Comparison of ENCODE assay signal across 27 mouse cellular contexts in genomic region chr1:24267022-24267421, GRCm38 (mm10).
DNase-seq lines count a peak whose midpoint lies in the region; ATAC-seq and TF ChIP-seq lines count a peak whose summit lies in the region.
"Had no signal": no experiment of that assay in that cellular context is flagged by ENCODE, and none has a peak within 500 bp of the region (broad histone marks: within the 10 kb centered on the region; RNA-seq: fewer than 3 reads in every experiment).

No protein-coding gene starts in this region.

- DNase-seq in embryo, embryonic 10 days (ENCODE audit: low spot score), result peak; percentile 19
- no peak for DNase-seq in embryo, embryonic 11 days
- no peak for DNase-seq in midbrain, embryonic 11.5 days (ENCODE audit: low spot score, missing footprints)
- peak; percentile 25 for DNase-seq in brain, embryonic 14.5 days (ENCODE audit: low read depth)
- DNase-seq: adrenal gland, adult 8-10 months; adrenal gland, postnatal 14 days; adrenal gland, postnatal 36 days; B cell, adult 2 months; cerebellum, adult 11 months; cerebellum, adult 18-20 months; cerebellum, adult 8-10 months; cerebellum, adult 9-11 months; cerebellum, postnatal 14 days; cerebellum, postnatal 36 days had no signal

- no peaks in the 10 kb centered on the region for H3K9me3 ChIP-seq in midbrain, embryonic 11.5 days (ENCODE audit: control insufficient read depth, low read length)
- no peaks in the 10 kb centered on the region for H3K9me3 ChIP-seq in midbrain, embryonic 16.5 days (replicated peaks; ENCODE audit: control insufficient read depth, low read length, poor library complexity, severe bottlenecking)
- H3K9me3 ChIP-seq: embryonic facial prominence, embryonic 13.5 days; embryonic facial prominence, embryonic 15.5 days; forebrain, embryonic 10.5 days; forebrain, embryonic 12.5 days; G1E had no signal

- H3K4me3 ChIP-seq in midbrain, embryonic 11.5 days (ENCODE audit: low read depth, low read length), result no peak overlapping the region
- no peak overlapping the region for H3K4me3 ChIP-seq in midbrain, embryonic 16.5 days (ENCODE audit: low read depth, low read length)
- H3K4me3 ChIP-seq: embryonic facial prominence, embryonic 13.5 days; embryonic facial prominence, embryonic 15.5 days; erythroblast, embryonic 14.5 days; forebrain, embryonic 10.5 days; forebrain, embryonic 12.5 days had no signal

- H3K4me1 ChIP-seq in midbrain, embryonic 11.5 days (ENCODE audit: control insufficient read depth, insufficient read depth, low read length), result peaks cover 2% of the 10 kb centered on the region; the same call in 1 of the 2 replicates
- no peaks in the 10 kb centered on the region for H3K4me1 ChIP-seq in midbrain, embryonic 16.5 days (ENCODE audit: control insufficient read depth, insufficient read depth, low read length)
- H3K4me1 ChIP-seq: embryonic facial prominence, embryonic 13.5 days; embryonic facial prominence, embryonic 15.5 days had no signal

- no peak overlapping the region for H3K27ac ChIP-seq in midbrain, embryonic 11.5 days (ENCODE audit: low read depth, low read length)
- no peak overlapping the region for H3K27ac ChIP-seq in midbrain, embryonic 16.5 days (ENCODE audit: low read length)
- H3K27ac ChIP-seq: embryonic facial prominence, embryonic 13.5 days; embryonic facial prominence, embryonic 15.5 days; forebrain, embryonic 10.5 days; forebrain, embryonic 12.5 days had no signal

- ATAC-seq in midbrain, embryonic 11.5 days (ENCODE audit: low FRiP score), result peak; percentile 70; the same call in 1 of the 2 replicates
- ATAC-seq in midbrain, embryonic 16.5 days, result no peak
- ATAC-seq: activated CD4-positive, CD25-positive, alpha-beta regulatory T cell, adult 4 months; CD4-positive, CD25-positive, alpha-beta regulatory T cell, adult 4 months; forebrain, embryonic 14.5 days; forebrain, embryonic 16.5 days; Patski had no signal

- H3K27me3 ChIP-seq in midbrain, embryonic 11.5 days (ENCODE audit: control insufficient read depth, insufficient read depth, low read length), result no peaks in the 10 kb centered on the region
- H3K27me3 ChIP-seq in midbrain, embryonic 16.5 days (ENCODE audit: control insufficient read depth, insufficient read depth, low read depth, low read length), result no peaks in the 10 kb centered on the region
- H3K27me3 ChIP-seq: CH12.LX; embryonic facial prominence, embryonic 13.5 days; embryonic facial prominence, embryonic 15.5 days had no signal

- WGBS in midbrain, embryonic 11.5 days, result 27% methylated on average over 3 of the region's 3 CpGs
- WGBS in midbrain, embryonic 16.5 days, result 9% methylated on average over 3 of the region's 3 CpGs

- peak overlapping the region; percentile 5; the same call in 1 of the 2 replicates for H3K4me2 ChIP-seq in midbrain, embryonic 11.5 days
- no peak overlapping the region for H3K4me2 ChIP-seq in midbrain, embryonic 16.5 days (ENCODE audit: low read length)
- H3K4me2 ChIP-seq: embryonic facial prominence, embryonic 13.5 days; embryonic facial prominence, embryonic 15.5 days; forebrain, embryonic 12.5 days had no signal

- H3K36me3 ChIP-seq in midbrain, embryonic 11.5 days (ENCODE audit: control insufficient read depth, insufficient read depth, low read length), result no peaks in the 10 kb centered on the region
- H3K36me3 ChIP-seq in midbrain, embryonic 16.5 days (ENCODE audit: control insufficient read depth, insufficient read depth, low read length), result no peaks in the 10 kb centered on the region
- H3K36me3 ChIP-seq: embryonic facial prominence, embryonic 13.5 days; embryonic facial prominence, embryonic 15.5 days; forebrain, embryonic 10.5 days; forebrain, embryonic 12.5 days; G1E had no signal

- TF ChIP-seq CTCF in brain, embryonic 14.5 days (IDR thresholded peaks at IDR 0.05; ENCODE audit: borderline replicate concordance, extremely low read depth, insufficient read depth, insufficient read length), result no peak

- TF ChIP-seq POLR2A in brain, embryonic 14.5 days (IDR thresholded peaks at IDR 0.05; ENCODE audit: borderline replicate concordance, extremely low read depth, insufficient read depth, insufficient read length, poor library complexity, severe bottlenecking), result no peak

- H3K9ac ChIP-seq in midbrain, embryonic 11.5 days (ENCODE audit: low read length), result no peak overlapping the region
- H3K9ac ChIP-seq in midbrain, embryonic 16.5 days (ENCODE audit: low read depth, low read length), result no peak overlapping the region
- H3K9ac ChIP-seq: embryonic facial prominence, embryonic 13.5 days; embryonic facial prominence, embryonic 15.5 days; forebrain, embryonic 12.5 days had no signal

Comparison
In these comparisons a context has a peak if more than half of its experiments do, and no peak if none do; other contexts are left out.
1. DNase-seq: peak in embryo, embryonic 10 days (single experiment) and brain, embryonic 14.5 days (single experiment); none in embryo, embryonic 11 days (single experiment) and midbrain, embryonic 11.5 days (single experiment).